Mouse (Mus musculus): ENCODE results near the gene Cnnm3.
"Not testable (repeated sequence)": the region's sequence is repeated elsewhere in the genome, so short reads cannot be mapped to it uniquely, and the experiment has no call there.

Gene Cnnm3

GRCm38 (mm10) chr1:36535477-36536396, 24.1 kb downstream of the Cnnm3 start:
- peak; percentile 48 for DNase-seq (ENCODE audit: low read depth)

GRCm38 (mm10) chr1:36536397-36536728, 24.7 kb downstream of the Cnnm3 start:
- no peak for DNase-seq (ENCODE audit: low read depth)

GRCm38 (mm10) chr1:36536783-36537182, 25.1 kb downstream of the Cnnm3 start, which contains the start of gene Ankrd23:
TSS of gene Ankrd23 (minus strand) at chr1:36536883.
- not testable (repeated sequence) for DNase-seq (ENCODE audit: low read depth)

GRCm38 (mm10) chr1:36538727-36539126, 27.1 kb downstream of the Cnnm3 start:
- no peak for DNase-seq (ENCODE audit: low read depth)

GRCm38 (mm10) chr1:36539186-36539585, 27.5 kb downstream of the Cnnm3 start, which contains the start of gene Gm42417:
TSS of gene Gm42417 (minus strand) at chr1:36539429.
- no peak for DNase-seq (ENCODE audit: low read depth)

- no peak for DNase-seq (ENCODE audit: low read depth)
Measured at GRCm38 (mm10) chr1:36540132-36540531, 28.5 kb downstream of the Cnnm3 start.

GRCm38 (mm10) chr1:36540807-36541206, 29.1 kb downstream of the Cnnm3 start:
- no peak for DNase-seq (ENCODE audit: low read depth)

- no peak for DNase-seq (ENCODE audit: low read depth)
Measured at GRCm38 (mm10) chr1:36541844-36542243, 30.2 kb downstream of the Cnnm3 start.

- DNase-seq (ENCODE audit: low read depth) = no peak
Measured at GRCm38 (mm10) chr1:36542925-36543324, 31.3 kb downstream of the Cnnm3 start.

- DNase-seq (ENCODE audit: low read depth) = no peak
Measured at GRCm38 (mm10) chr1:36545382-36545781, 33.7 kb downstream of the Cnnm3 start.

- DNase-seq (ENCODE audit: low read depth) = no peak
Measured at GRCm38 (mm10) chr1:36545845-36546600, 34.4 kb downstream of the Cnnm3 start.

GRCm38 (mm10) chr1:36546888-36547471, 35.3 kb downstream of the Cnnm3 start, which contains the start of gene Ankrd39:
TSS of gene Ankrd39 (minus strand) at chr1:36547445.
- peak; percentile 99 for DNase-seq (ENCODE audit: low read depth)

GRCm38 (mm10) chr1:36547981-36548598, 36.4 kb downstream of the Cnnm3 start:
- DNase-seq (ENCODE audit: low read depth) = peak; percentile 55

GRCm38 (mm10) chr1:36548771-36549170, 37.1 kb downstream of the Cnnm3 start:
- no peak for DNase-seq (ENCODE audit: low read depth)

GRCm38 (mm10) chr1:36549491-36549890, 37.8 kb downstream of the Cnnm3 start:
- no peak for DNase-seq (ENCODE audit: low read depth)

GRCm38 (mm10) chr1:36550075-36550863, 38.6 kb downstream of the Cnnm3 start:
- no peak for DNase-seq (ENCODE audit: low read depth)

- DNase-seq (ENCODE audit: low read depth) = no peak
Measured at GRCm38 (mm10) chr1:36551904-36552303, 40.2 kb downstream of the Cnnm3 start.

- DNase-seq (ENCODE audit: low read depth) = no peak
Measured at GRCm38 (mm10) chr1:36552506-36552905, 40.8 kb downstream of the Cnnm3 start.

- no peak for DNase-seq (ENCODE audit: low read depth)
Measured at GRCm38 (mm10) chr1:36554633-36555399, 43.1 kb downstream of the Cnnm3 start.

GRCm38 (mm10) chr1:36555798-36556395, 44.2 kb downstream of the Cnnm3 start:
- peak; percentile 70 for DNase-seq (ENCODE audit: low read depth)
